8 mouse cellular contexts compared by ENCODE assay signal in the genomic region with DNA sequence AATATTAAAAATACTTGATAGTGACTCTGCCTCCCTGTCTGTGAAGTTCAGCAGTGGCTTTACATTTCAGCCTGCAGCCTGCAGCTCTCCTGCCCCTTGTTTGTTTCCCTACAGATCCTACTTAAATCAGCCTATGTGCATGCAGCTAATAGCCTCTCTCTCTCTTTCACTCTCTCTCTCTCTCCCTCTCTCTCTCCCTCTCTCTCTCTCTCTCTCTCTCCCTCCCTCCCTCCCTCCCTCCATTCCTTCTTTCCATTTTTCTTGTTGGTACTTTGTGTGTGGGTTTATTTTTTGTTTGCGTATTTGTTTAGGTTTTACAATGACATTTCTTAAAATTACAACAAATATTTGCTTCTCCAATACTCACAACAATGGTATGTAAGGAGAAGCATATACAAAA. TPM values are rescaled to one million over a fixed set of nuclear protein-coding genes. Genes with fewer than 3 reads are reported as not detected.
DNase-seq lines count a peak whose midpoint lies in the region; ATAC-seq and TF ChIP-seq lines count a peak whose summit lies in the region.

TSS of gene Lrrn3 (minus strand) at position 101 of the 400 bp plus-strand sequence.

- intact Hi-C loops in left cerebral cortex, postnatal 36 days (cut with DNase I), result loop anchor here (2.0 to 10.0 kb wide), 3 partner anchors 92 to 462 kb away; partner anchors contain the start of gene Immp2l

- H3K4me3 ChIP-seq in testis, adult 2 months (ENCODE audit: control insufficient read depth, low read depth, low read length), result peak within 1 kb of the TSS; percentile 40
- H3K4me3 ChIP-seq in stomach, embryonic 15.5 days (replicated peaks), result peak within 1 kb of the TSS; percentile 37

- TF ChIP-seq POLR2A in testis, adult 2 months (IDR thresholded peaks at IDR 0.05; ENCODE audit: control insufficient read depth, low read depth, low read length), result no peak

- H3K4me2 ChIP-seq in stomach, embryonic 15.5 days, result peak within 1 kb of the TSS; percentile 49

- no peaks in the 10 kb centered on the region for H3K27me3 ChIP-seq in testis, adult 2 months (ENCODE audit: control insufficient read depth, insufficient read depth, low read length)
- H3K27me3 ChIP-seq in stomach, embryonic 15.5 days (replicated peaks), result no peaks in the 10 kb centered on the region

- H3K36me3 ChIP-seq in testis, adult 2 months (ENCODE audit: control insufficient read depth, insufficient read depth, low read length), result no peaks in the 10 kb centered on the region
- no peaks in the 10 kb centered on the region for H3K36me3 ChIP-seq in stomach, embryonic 15.5 days

- H3K9me3 ChIP-seq in stomach, embryonic 15.5 days, result no peaks in the 10 kb centered on the region

- peaks cover 3% of the 10 kb centered on the region; the same call in 1 of the 2 replicates for H3K4me1 ChIP-seq in testis, adult 2 months (ENCODE audit: control insufficient read depth, insufficient read depth, low read length)
- no peaks in the 10 kb centered on the region for H3K4me1 ChIP-seq in stomach, embryonic 15.5 days

- TF ChIP-seq CTCF in testis, adult 2 months (IDR thresholded peaks at IDR 0.05; ENCODE audit: control insufficient read depth, insufficient read depth, insufficient replicate concordance, low read depth, low read length), result no peak

- H3K27ac ChIP-seq in testis, adult 2 months (ENCODE audit: control insufficient read depth, insufficient read depth, low read depth, low read length), result no peak within 1 kb of the TSS
- H3K27ac ChIP-seq in stomach, embryonic 15.5 days, result no peak within 1 kb of the TSS

- 96% methylated on average over 1 of the region's 1 CpGs for WGBS in stomach, embryonic 15.5 days

- peak within 1 kb of the TSS; percentile 9; the same call in 1 of the 2 replicates for H3K9ac ChIP-seq in stomach, embryonic 15.5 days

- DNase-seq in frontal cortex, adult 2 months (ENCODE audit: extremely low spot score in 1 of 2, low spot score in 1 of 2), result no peak
- no peak for DNase-seq in frontal cortex, postnatal 36 days (ENCODE audit: low spot score in 2 of 2)
- DNase-seq in testis, postnatal 14 days (ENCODE audit: low spot score), result no peak
- DNase-seq in left cerebral cortex, postnatal 36 days (ENCODE audit: low spot score in 2 of 2), result no peak
- no peak for DNase-seq in cerebellum, postnatal 14 days
- DNase-seq in cerebellum, postnatal 25 days, result no peak

- no peak for ATAC-seq in stomach, embryonic 15.5 days (ENCODE audit: insufficient read depth, low FRiP score, low read depth)

RNA-seq across cellular contexts. Expression of gene Lrrn3, which starts in this region (rescaled TPM):
- 33.6 and 41.7 TPM in 2 replicates for polyA plus RNA-seq in frontal cortex, adult 2 months (2012; rRNA removed)
- 0.04 and 0.06 TPM in 2 replicates for polyA plus RNA-seq in testis, adult 2 months (2012; rRNA removed)
- 10 to 100 TPM; 47.9 to 56.2 TPM for total RNA-seq in left cerebral cortex, postnatal 36 days (2021)
- 10.1 and 11.9 TPM in 2 replicates for polyA plus RNA-seq in stomach, embryonic 15.5 days (2015; fragmentation: Nextera tagmentation; extraction: Ambion mirVana)

Comparison
In these comparisons a context has a peak if more than half of its experiments do, and no peak if none do; other contexts are left out.
1. RNA of gene Lrrn3 (polyA plus RNA-seq): 33.6 to 41.7 TPM in frontal cortex, adult 2 months and 10.1 to 11.9 TPM in stomach, embryonic 15.5 days; 0.04 to 0.06 TPM in testis, adult 2 months; every median in the first group is over 10 times any median in the second.